ENCODE assay signal across 21 mouse cellular contexts in genomic region chr12:40828025-40828424, GRCm38 (mm10).
A peak's percentile ranks its signal among the peaks of the same experiment; 100 is the strongest.
DNase-seq lines count a peak whose midpoint lies in the region; ATAC-seq and TF ChIP-seq lines count a peak whose summit lies in the region.
"Had no signal": no experiment of that assay in that cellular context is flagged by ENCODE, and none has a peak within 500 bp of the region (broad histone marks: within the 10 kb centered on the region; RNA-seq: fewer than 3 reads in every experiment).

No protein-coding gene starts in this region.

- H3K27me3 ChIP-seq in hindbrain, embryonic 15.5 days, result no peaks in the 10 kb centered on the region
- no peaks in the 10 kb centered on the region for H3K27me3 ChIP-seq in hindbrain, embryonic 11.5 days (ENCODE audit: control insufficient read depth, insufficient read depth, low read length)
- no peaks in the 10 kb centered on the region for H3K27me3 ChIP-seq in midbrain, embryonic 14.5 days (ENCODE audit: control insufficient read depth, insufficient read depth, low read length)
- H3K27me3 ChIP-seq in midbrain, embryonic 10.5 days (ENCODE audit: low read depth, poor library complexity, severe bottlenecking), result no peaks in the 10 kb centered on the region
- H3K27me3 ChIP-seq in hindbrain, postnatal 0 days (ENCODE audit: insufficient read depth, low read length), result no peaks in the 10 kb centered on the region
- H3K27me3 ChIP-seq: heart, embryonic 13.5 days; Patski had no signal

- H3K4me2 ChIP-seq in hindbrain, embryonic 15.5 days, result no peak overlapping the region
- no peak overlapping the region for H3K4me2 ChIP-seq in hindbrain, embryonic 11.5 days (replicated peaks; ENCODE audit: low read depth, low read length)
- H3K4me2 ChIP-seq in midbrain, embryonic 14.5 days (ENCODE audit: low read length), result no peak overlapping the region
- no peak overlapping the region for H3K4me2 ChIP-seq in hindbrain, postnatal 0 days (ENCODE audit: low read depth, low read length)
- H3K4me2 ChIP-seq: heart, embryonic 13.5 days had no signal

- peak; percentile 73 for ATAC-seq in hindbrain, embryonic 15.5 days (ENCODE audit: low FRiP score, low read depth)
- no peak for ATAC-seq in hindbrain, embryonic 11.5 days (ENCODE audit: low FRiP score)
- peak; percentile 31; the same call in 1 of the 2 replicates for ATAC-seq in midbrain, embryonic 14.5 days (ENCODE audit: low FRiP score, low TSS enrichment)
- ATAC-seq in hindbrain, postnatal 0 days, result no peak; the same call in 1 of the 2 replicates
- ATAC-seq in megakaryocyte-erythroid progenitor cell, adult 5-6 weeks (replicated peaks; ENCODE audit: low FRiP score, low TSS enrichment, poor library complexity, severe bottlenecking), result no peak
- ATAC-seq: CD4-positive, CD25-positive, alpha-beta regulatory T cell, adult 4 months; intestine, embryonic 16.5 days; liver, postnatal 0 days; Patski had no signal

- H3K4me3 ChIP-seq in hindbrain, embryonic 15.5 days, result no peak overlapping the region
- H3K4me3 ChIP-seq in hindbrain, embryonic 11.5 days (ENCODE audit: low read depth, low read length), result no peak overlapping the region
- no peak overlapping the region for H3K4me3 ChIP-seq in midbrain, embryonic 14.5 days (replicated peaks; ENCODE audit: low read depth, low read length)
- no peak overlapping the region for H3K4me3 ChIP-seq in midbrain, embryonic 10.5 days
- H3K4me3 ChIP-seq in hindbrain, postnatal 0 days (ENCODE audit: low read length), result no peak overlapping the region
- H3K4me3 ChIP-seq: heart, embryonic 13.5 days had no signal

- H3K9ac ChIP-seq in hindbrain, embryonic 15.5 days, result no peak overlapping the region
- no peak overlapping the region for H3K9ac ChIP-seq in hindbrain, embryonic 11.5 days (ENCODE audit: low read depth, low read length)
- no peak overlapping the region for H3K9ac ChIP-seq in midbrain, embryonic 14.5 days (replicated peaks; ENCODE audit: low read length)
- H3K9ac ChIP-seq in hindbrain, postnatal 0 days (replicated peaks; ENCODE audit: low read length), result no peak overlapping the region
- H3K9ac ChIP-seq: heart, embryonic 13.5 days; liver, postnatal 0 days had no signal

- H3K4me1 ChIP-seq in hindbrain, embryonic 15.5 days (replicated peaks), result no peaks in the 10 kb centered on the region
- H3K4me1 ChIP-seq in hindbrain, embryonic 11.5 days (replicated peaks; ENCODE audit: control insufficient read depth, insufficient read depth, low read length), result no peaks in the 10 kb centered on the region
- no peaks in the 10 kb centered on the region for H3K4me1 ChIP-seq in midbrain, embryonic 14.5 days (ENCODE audit: control insufficient read depth, insufficient read depth, low read length)
- no peaks in the 10 kb centered on the region for H3K4me1 ChIP-seq in midbrain, embryonic 10.5 days
- H3K4me1 ChIP-seq in hindbrain, postnatal 0 days (ENCODE audit: insufficient read depth, low read length), result no peaks in the 10 kb centered on the region

- peaks cover 26% of the 10 kb centered on the region for H3K36me3 ChIP-seq in hindbrain, embryonic 15.5 days
- no peaks in the 10 kb centered on the region for H3K36me3 ChIP-seq in hindbrain, embryonic 11.5 days (ENCODE audit: control insufficient read depth, insufficient read depth, low read length)
- peaks cover 36% of the 10 kb centered on the region for H3K36me3 ChIP-seq in midbrain, embryonic 14.5 days (ENCODE audit: control insufficient read depth, insufficient read depth, low read length)
- H3K36me3 ChIP-seq in midbrain, embryonic 10.5 days, result peaks cover 10% of the 10 kb centered on the region; the same call in 1 of the 2 replicates
- H3K36me3 ChIP-seq in hindbrain, postnatal 0 days (ENCODE audit: insufficient read depth, low read length), result peaks cover 12% of the 10 kb centered on the region; the same call in 1 of the 2 replicates

- no peak for TF ChIP-seq CTCF in hindbrain, postnatal 0 days (IDR thresholded peaks at IDR 0.05; ENCODE audit: low read depth)

- peak; percentile 29 for DNase-seq in cerebellum, adult 9-10 months
- DNase-seq in cerebellum, adult 18-20 months, result no peak
- DNase-seq in hindbrain, embryonic 11.5 days (ENCODE audit: low spot score), result no peak
- DNase-seq in midbrain, embryonic 14.5 days, result peak; percentile 6
- no peak for DNase-seq in midbrain, embryonic 10.5 days (ENCODE audit: low spot score)
- peak; percentile 57 for DNase-seq in hindbrain, postnatal 0 days (ENCODE audit: low spot score)
- DNase-seq: adrenal gland, adult 8-10 months; cerebellum, adult 11 months; heart, adult 18-20 months; heart, postnatal 36 days; left cerebral cortex, postnatal 4 days; liver, postnatal 0 days; lung, postnatal 14 days; right cerebral cortex, postnatal 4 days; thymus, adult 2 months had no signal

- no peak overlapping the region for H3K27ac ChIP-seq in hindbrain, embryonic 15.5 days (replicated peaks)
- H3K27ac ChIP-seq in hindbrain, embryonic 11.5 days (ENCODE audit: low read depth, low read length), result no peak overlapping the region
- H3K27ac ChIP-seq in midbrain, embryonic 14.5 days (replicated peaks; ENCODE audit: low read depth, low read length), result no peak overlapping the region
- no peak overlapping the region for H3K27ac ChIP-seq in midbrain, embryonic 10.5 days (replicated peaks)
- H3K27ac ChIP-seq in hindbrain, postnatal 0 days, result no peak overlapping the region
- H3K27ac ChIP-seq: heart, embryonic 13.5 days had no signal

- no peaks in the 10 kb centered on the region for H3K9me3 ChIP-seq in hindbrain, embryonic 15.5 days
- H3K9me3 ChIP-seq in hindbrain, embryonic 11.5 days (ENCODE audit: control insufficient read depth, low read length), result no peaks in the 10 kb centered on the region
- no peaks in the 10 kb centered on the region for H3K9me3 ChIP-seq in midbrain, embryonic 14.5 days (ENCODE audit: control insufficient read depth, low read length)
- H3K9me3 ChIP-seq in midbrain, embryonic 10.5 days (replicated peaks), result no peaks in the 10 kb centered on the region
- no peaks in the 10 kb centered on the region for H3K9me3 ChIP-seq in hindbrain, postnatal 0 days (ENCODE audit: low read length)
- H3K9me3 ChIP-seq: heart, embryonic 13.5 days had no signal

Comparison
In these comparisons a context has a peak if more than half of its experiments do, and no peak if none do; other contexts are left out.
1. DNase-seq: peak in cerebellum, adult 9-10 months (single experiment), midbrain, embryonic 14.5 days (single experiment) and hindbrain, postnatal 0 days (single experiment); none in cerebellum, adult 18-20 months (0 of 2), hindbrain, embryonic 11.5 days (single experiment) and midbrain, embryonic 10.5 days (single experiment).
2. ATAC-seq: peak in hindbrain, embryonic 15.5 days (single experiment) and midbrain, embryonic 14.5 days (single experiment); none in hindbrain, embryonic 11.5 days (single experiment), hindbrain, postnatal 0 days (single experiment) and megakaryocyte-erythroid progenitor cell, adult 5-6 weeks (single experiment).